Mouse (Mus musculus) CD4-positive helper T cell, adult 2 months (primary cell): ENCODE data around the gene Abcc3.

ENCODE experiments used
- DNase-seq: peaks from one replicate; pipeline ENCODE4 v3.0.0-alpha.2; 2012; ENCODE audit warnings: low read depth, missing footprints, low spot score

Abcc3 gene

GRCm38 (mm10) chr11:94326961-94327411, 65.8 kb downstream of the Abcc3 start:
- DNase-seq, result no peak

- no peak for DNase-seq
Observed at GRCm38 (mm10) chr11:94324618-94325017, 68.2 kb downstream of the Abcc3 start.

GRCm38 (mm10) chr11:94323271-94323925, 69.4 kb downstream of the Abcc3 start:
- DNase-seq, result no peak

GRCm38 (mm10) chr11:94322636-94323035, 70.2 kb downstream of the Abcc3 start:
- no peak for DNase-seq

- DNase-seq, result peak; percentile 95
Observed at GRCm38 (mm10) chr11:94321931-94322400, 70.8 kb downstream of the Abcc3 start, which contains the start of gene Luc7l3. Gene Luc7l3, minus strand, starts transcription at chr11:94321988.

GRCm38 (mm10) chr11:94320969-94321930, 71.5 kb downstream of the Abcc3 start:
- DNase-seq, result no peak

GRCm38 (mm10) chr11:94318056-94318455, 74.7 kb downstream of the Abcc3 start:
- no peak for DNase-seq

- no peak for DNase-seq
Observed at GRCm38 (mm10) chr11:94317515-94317914, 75.3 kb downstream of the Abcc3 start.

GRCm38 (mm10) chr11:94317014-94317413, 75.8 kb downstream of the Abcc3 start:
- DNase-seq, result no peak

GRCm38 (mm10) chr11:94316528-94316927, 76.3 kb downstream of the Abcc3 start:
- no peak for DNase-seq

- DNase-seq, result no peak
Observed at GRCm38 (mm10) chr11:94315308-94315707, 77.5 kb downstream of the Abcc3 start.

- no peak for DNase-seq
Observed at GRCm38 (mm10) chr11:94314098-94314652, 78.6 kb downstream of the Abcc3 start.

GRCm38 (mm10) chr11:94312733-94313132, 80.1 kb downstream of the Abcc3 start:
- no peak for DNase-seq

- DNase-seq, result no peak
Observed at GRCm38 (mm10) chr11:94294996-94295845, 97.6 kb downstream of the Abcc3 start.
